Mouse (Mus musculus) forebrain, embryonic 16.5 days (tissue): Measurements from ENCODE around the gene Gm48552. TPM values are rescaled to one million over a fixed set of nuclear protein-coding genes. Genes with fewer than 3 reads are reported as not detected.
A peak's percentile ranks its signal among the peaks of the same experiment; 100 is the strongest.

ENCODE experiments used
- ATAC-seq: fragments of 200-750 bp; cut with Nextera tagmentation; 2 replicates; pipeline ENCODE4 v1.8.0; 2017; ENCODE audit warnings: mild to moderate bottlenecking, moderate library complexity
- H3K27ac ChIP-seq: fragments of 300-500 bp; sonication (generic); 2 replicates; pipeline ENCODE4 v1.5.1; 2014; ENCODE audit warnings: low read length, control low read depth
- H3K27me3 ChIP-seq: fragments of 300-500 bp; sonication (generic); replicated peaks from 2 replicates; pipeline ENCODE4 v1.6.1; 2014; ENCODE audit warnings: low read length; ENCODE audit not compliant: control insufficient read depth, insufficient read depth
- H3K36me3 ChIP-seq: fragments of 300-500 bp; sonication (generic); 2 replicates; pipeline ENCODE4 v1.6.1; 2014; ENCODE audit not compliant: control insufficient read depth, insufficient read depth
- H3K4me1 ChIP-seq: fragments of 300-500 bp; sonication (generic); replicated peaks from 2 replicates; pipeline ENCODE4 v1.6.1; 2014; ENCODE audit warnings: low read length; ENCODE audit not compliant: control insufficient read depth, insufficient read depth
- H3K4me2 ChIP-seq: fragments of 300-500 bp; sonication (generic); 2 replicates; pipeline ENCODE4 v1.6.1; 2014; ENCODE audit warnings: mild to moderate bottlenecking, low read length, control low read depth
- H3K4me3 ChIP-seq: fragments of 300-500 bp; sonication (generic); replicated peaks from 2 replicates; pipeline ENCODE4 v1.5.1; 2014; ENCODE audit warnings: mild to moderate bottlenecking, low read length, control low read depth
- H3K9ac ChIP-seq: fragments of 300-500 bp; sonication (generic); replicated peaks from 2 replicates; pipeline ENCODE4 v1.6.1; 2014; ENCODE audit warnings: low read depth, low read length, control low read depth
- H3K9me3 ChIP-seq: fragments of 300-500 bp; sonication (generic); 2 replicates; pipeline ENCODE4 v1.6.1; 2016; ENCODE audit warnings: low read length; ENCODE audit not compliant: control insufficient read depth
- WGBS: fragments of 180-500 bp; shearing (Covaris S2); extraction: QIAGEN DNeasy Blood & Tissue Kit; methylation state at CpG from one replicate; pipeline ENCODE4 v1.1.7; 2014; 5-methylcytosine and 5-hydroxymethylcytosine counted together
- polyA plus RNA-seq: library from polyadenylated mRNA; unstranded; fragments of >200 nt; fragmentation: Nextera tagmentation; extraction: Ambion mirVana; gene quantifications from 2 replicates; pipeline ENCODE4 v1.2.1, GENCODE M21; 2015

The Gm48552 gene
- polyA plus RNA-seq, 1 experiment from 2014 or later, result 2.2 TPM

GRCm38 (mm10) chr10:81358841-81359240, 30.0 kb upstream of the Gm48552 start:
- H3K9me3 ChIP-seq, result no peaks in the 10 kb centered on the region
- H3K27ac ChIP-seq, result no peak overlapping the region
- H3K27me3 ChIP-seq, result peaks cover 8% of the 10 kb centered on the region
- H3K9ac ChIP-seq, result no peak overlapping the region
- H3K4me2 ChIP-seq, result no peak overlapping the region; the same call in 1 of the 2 replicates
- no peak overlapping the region for H3K4me3 ChIP-seq
- peaks cover 22% of the 10 kb centered on the region for H3K4me1 ChIP-seq
- no peak for ATAC-seq
- WGBS, result 70% methylated on average over 1 of the region's 1 CpGs
- H3K36me3 ChIP-seq, result no peaks in the 10 kb centered on the region

GRCm38 (mm10) chr10:81360721-81361120, 28.1 kb upstream of the Gm48552 start:
- no peaks in the 10 kb centered on the region for H3K36me3 ChIP-seq
- 74% methylated on average over 8 of the region's 8 CpGs for WGBS
- no peak overlapping the region for H3K9ac ChIP-seq
- H3K4me3 ChIP-seq, result no peak overlapping the region
- peaks cover 15% of the 10 kb centered on the region for H3K27me3 ChIP-seq
- no peaks in the 10 kb centered on the region for H3K9me3 ChIP-seq
- H3K27ac ChIP-seq, result no peak overlapping the region
- ATAC-seq, result no peak
- no peak overlapping the region for H3K4me2 ChIP-seq
- peaks cover 32% of the 10 kb centered on the region for H3K4me1 ChIP-seq

- no peak overlapping the region for H3K4me3 ChIP-seq
- ATAC-seq, result no peak
- 78% methylated on average over 12 of the region's 12 CpGs for WGBS
- H3K4me1 ChIP-seq, result peaks cover 28% of the 10 kb centered on the region
- peaks cover 12% of the 10 kb centered on the region for H3K27me3 ChIP-seq
- H3K27ac ChIP-seq, result no peak overlapping the region
- H3K9ac ChIP-seq, result no peak overlapping the region
- H3K4me2 ChIP-seq, result no peak overlapping the region
- H3K9me3 ChIP-seq, result no peaks in the 10 kb centered on the region
- H3K36me3 ChIP-seq, result peaks cover 7% of the 10 kb centered on the region
These were observed 26.4 kb upstream of the Gm48552 start for GRCm38 (mm10) chr10:81362336-81362949.

GRCm38 (mm10) chr10:81363436-81364346, 25.1 kb upstream of the Gm48552 start:
- peaks cover 12% of the 10 kb centered on the region for H3K27me3 ChIP-seq
- peak overlapping the region; percentile 49 for H3K4me2 ChIP-seq
- peaks cover 15% of the 10 kb centered on the region for H3K36me3 ChIP-seq
- peak overlapping the region; percentile 24 for H3K4me3 ChIP-seq
- no peak overlapping the region for H3K27ac ChIP-seq
- peaks cover 18% of the 10 kb centered on the region for H3K4me1 ChIP-seq
- no peak for ATAC-seq
- no peaks in the 10 kb centered on the region for H3K9me3 ChIP-seq
- peak overlapping the region; percentile 24; the same call in 1 of the 2 replicates for H3K9ac ChIP-seq
- WGBS, result 13% methylated on average over 53 of the region's 54 CpGs

- 7% methylated on average over 28 of the region's 28 CpGs for WGBS
- Histone ChIP-seq H3K4me2 (peak overlapping the region; percentile 49), H3K36me3 (peaks cover 25% of the 10 kb centered on the region), H3K9ac (peak overlapping the region; percentile 24), H3K4me1 (peaks cover 16% of the 10 kb centered on the region), H3K27me3 (peaks cover 12% of the 10 kb centered on the region), H3K9me3 (no peaks in the 10 kb centered on the region), H3K4me3 (peak overlapping the region; percentile 24), H3K27ac (no peak overlapping the region)
- ATAC-seq, result peak; percentile 11; the same call in 1 of the 2 replicates
These were observed 24.1 kb upstream of the Gm48552 start for GRCm38 (mm10) chr10:81364666-81365065.

GRCm38 (mm10) chr10:81365073-81365472, 23.7 kb upstream of the Gm48552 start:
- Histone ChIP-seq H3K9me3 (no peaks in the 10 kb centered on the region), H3K27me3 (peaks cover 12% of the 10 kb centered on the region), H3K4me1 (peaks cover 16% of the 10 kb centered on the region), H3K9ac (no peak overlapping the region), H3K27ac (no peak overlapping the region), H3K4me3 (no peak overlapping the region), H3K4me2 (no peak overlapping the region), H3K36me3 (peaks cover 26% of the 10 kb centered on the region)
- 30% methylated on average over 4 of the region's 4 CpGs for WGBS
- ATAC-seq, result 0 out of 2 replicates have a peak, but pooled peaks have one; percentile 10

GRCm38 (mm10) chr10:81365672-81366476, 22.9 kb upstream of the Gm48552 start, which contains the start of gene 4930404N11Rik:
Gene 4930404N11Rik (minus strand): TSS chr10:81365816.
- peaks cover 26% of the 10 kb centered on the region for H3K36me3 ChIP-seq
- peak; percentile 6; the same call in 1 of the 2 replicates for ATAC-seq

GRCm38 (mm10) chr10:81366477-81367206, 22.2 kb upstream of the Gm48552 start:
- ATAC-seq, result 0 out of 2 replicates have a peak, but pooled peaks have one; percentile 2
- Histone ChIP-seq H3K27ac (no peak overlapping the region), H3K36me3 (peaks cover 31% of the 10 kb centered on the region)

More at GRCm38 (mm10) chr10:81365672-81366476, 22.9 kb upstream of the Gm48552 start, which contains the start of gene 4930404N11Rik:
- 18% methylated on average over 12 of the region's 12 CpGs for WGBS
- Histone ChIP-seq H3K27me3 (peaks cover 12% of the 10 kb centered on the region), H3K9ac (no peak within 1 kb of the TSS), H3K4me2 (peak within 1 kb of the TSS; percentile 49; the same call in 1 of the 2 replicates), H3K4me1 (peaks cover 16% of the 10 kb centered on the region), H3K27ac (no peak within 1 kb of the TSS), H3K9me3 (no peaks in the 10 kb centered on the region), H3K4me3 (no peak within 1 kb of the TSS)

More at GRCm38 (mm10) chr10:81366477-81367206, 22.2 kb upstream of the Gm48552 start:
- WGBS, result 87% methylated on average over 6 of the region's 6 CpGs
- Histone ChIP-seq H3K4me2 (no peak overlapping the region), H3K4me1 (peaks cover 16% of the 10 kb centered on the region), H3K9me3 (no peaks in the 10 kb centered on the region), H3K4me3 (no peak overlapping the region), H3K27me3 (peaks cover 12% of the 10 kb centered on the region), H3K9ac (no peak overlapping the region)
